Mouse (Mus musculus) hindbrain, postnatal 0 days (tissue): Measurements from ENCODE around the gene Ppp1r18. TPM values are rescaled to one million over a fixed set of nuclear protein-coding genes. Genes with fewer than 3 reads are reported as not detected.
A peak's percentile ranks its signal among the peaks of the same experiment; 100 is the strongest.

Experiments used
- ATAC-seq: fragments of 200-750 bp; cut with Nextera tagmentation; 2 replicates; pipeline ENCODE4 v1.8.0; 2017; ENCODE audit warnings: mild to moderate bottlenecking, moderate TSS enrichment, moderate library complexity
- DNase-seq: peaks from one replicate; pipeline ENCODE4 v3.0.0-alpha.2; 2015; ENCODE audit warnings: low spot score
- H3K27ac ChIP-seq: fragments of 300-500 bp; sonication (generic); 2 replicates; pipeline ENCODE4 v1.5.1; 2014; ENCODE audit warnings: mild to moderate bottlenecking
- H3K27me3 ChIP-seq: fragments of 300-500 bp; sonication (generic); 2 replicates; pipeline ENCODE4 v1.6.1; 2014; ENCODE audit warnings: low read length, mixed read lengths; ENCODE audit not compliant: insufficient read depth
- H3K36me3 ChIP-seq: fragments of 300-500 bp; sonication (generic); 2 replicates; pipeline ENCODE4 v1.6.1; 2014; ENCODE audit warnings: low read length, mixed read lengths; ENCODE audit not compliant: insufficient read depth
- H3K4me1 ChIP-seq: fragments of 300-500 bp; sonication (generic); 2 replicates; pipeline ENCODE4 v1.6.1; 2014; ENCODE audit warnings: antibody characterized with exemption, low read length, mixed read lengths; ENCODE audit not compliant: insufficient read depth
- H3K4me2 ChIP-seq: fragments of 300-500 bp; sonication (generic); 2 replicates; pipeline ENCODE4 v1.6.1; 2014; ENCODE audit warnings: low read depth, mild to moderate bottlenecking, low read length, moderate library complexity, mixed read lengths
- H3K4me3 ChIP-seq: fragments of 300-500 bp; sonication (generic); 2 replicates; pipeline ENCODE4 v1.5.1; 2014; ENCODE audit warnings: low read length
- H3K9ac ChIP-seq: fragments of 300-500 bp; sonication (generic); replicated peaks from 2 replicates; pipeline ENCODE4 v1.6.1; 2014; ENCODE audit warnings: mild to moderate bottlenecking, low read length, moderate library complexity, mixed read lengths
- H3K9me3 ChIP-seq: fragments of 300-500 bp; sonication (generic); 2 replicates; pipeline ENCODE4 v1.6.1; 2016; ENCODE audit warnings: low read length, mixed read lengths
- CTCF ChIP-seq: IDR thresholded peaks from 2 replicates; pipeline ENCODE4 v1.5.1; 2016; ENCODE audit warnings: antibody characterized with exemption, control low read depth, low read depth
- WGBS: fragments of 180-500 bp; shearing (Covaris S2); extraction: QIAGEN DNeasy Blood & Tissue Kit; methylation state at CpG from one replicate; pipeline ENCODE4 v1.1.7; 2014; 5-methylcytosine and 5-hydroxymethylcytosine counted together
- polyA plus RNA-seq: library from polyadenylated mRNA; unstranded; fragments of >200 nt; fragmentation: Nextera tagmentation; extraction: Ambion mirVana; gene quantifications from 2 replicates; pipeline ENCODE4 v1.2.1, GENCODE M21; 2015
- total RNA-seq: library from RNA; depleted of rRNA; stranded (reverse); fragments of >200 nt; gene quantifications from 2 replicates; pipeline ENCODE4 v1.2.3, GENCODE M21; 2014

Gene Ppp1r18
- total and polyA plus RNA-seq, 2 experiments from 2014 or later = 18.4 to 34.3 TPM

GRCm38 (mm10) chr17:35832400-35833238 lies 32.8 kb upstream of the Ppp1r18 start:
- Histone ChIP-seq H3K9ac (no peak overlapping the region), H3K4me2 (no peak overlapping the region)
- 66% methylated on average over 8 of the region's 8 CpGs for WGBS

DNA sequence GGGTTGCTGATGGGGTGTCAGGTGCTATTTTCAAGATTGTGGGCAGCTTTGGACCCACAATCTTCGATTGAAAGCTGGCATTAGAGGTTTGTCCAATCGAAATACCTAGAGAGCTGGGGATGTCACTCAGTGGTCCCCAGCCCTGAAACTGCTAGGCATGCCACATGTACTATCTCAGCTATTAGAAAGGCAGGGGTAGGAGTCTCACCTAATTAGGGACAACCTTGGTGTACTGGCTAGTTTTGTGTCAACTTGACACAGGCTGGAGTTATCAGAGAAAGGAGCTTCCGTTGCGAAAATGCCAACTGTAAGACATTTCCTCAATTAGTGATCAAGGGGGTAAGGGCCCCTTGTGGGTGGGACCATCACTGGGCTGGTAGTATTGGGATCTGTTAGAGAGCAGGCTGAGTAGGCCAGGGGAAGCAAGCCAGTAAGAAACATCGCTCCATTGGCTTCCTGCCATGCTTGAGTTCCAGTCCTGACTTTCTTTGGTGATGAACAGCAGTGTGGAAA lies 32.1 kb upstream of the Ppp1r18 start:
- Histone ChIP-seq H3K36me3 (peaks cover 28% of the 10 kb centered on the region), H3K27me3 (no peaks in the 10 kb centered on the region), H3K4me3 (no peak overlapping the region), H3K4me1 (peaks cover 13% of the 10 kb centered on the region; the same call in 1 of the 2 replicates), H3K4me2 (no peak overlapping the region), H3K9me3 (no peaks in the 10 kb centered on the region), H3K27ac (no peak overlapping the region), H3K9ac (no peak overlapping the region)
- DNase-seq (peak; percentile 27), ATAC-seq (no peak)
- no peak for TF ChIP-seq CTCF
- 20% methylated on average over 5 of the region's 5 CpGs for WGBS

More at GRCm38 (mm10) chr17:35832400-35833238, 32.8 kb upstream of the Ppp1r18 start:
- Histone ChIP-seq H3K27me3 (no peaks in the 10 kb centered on the region), H3K9me3 (no peaks in the 10 kb centered on the region), H3K27ac (no peak overlapping the region), H3K4me3 (no peak overlapping the region), H3K36me3 (peaks cover 28% of the 10 kb centered on the region), H3K4me1 (peaks cover 13% of the 10 kb centered on the region; the same call in 1 of the 2 replicates)
- TF ChIP-seq CTCF = no peak
- ATAC-seq (no peak), DNase-seq (peak; percentile 30)

- 55% methylated on average over 5 of the region's 5 CpGs for WGBS
- Histone ChIP-seq H3K9ac (no peak overlapping the region), H3K27me3 (no peaks in the 10 kb centered on the region), H3K9me3 (no peaks in the 10 kb centered on the region), H3K36me3 (peaks cover 28% of the 10 kb centered on the region), H3K4me1 (peaks cover 13% of the 10 kb centered on the region; the same call in 1 of the 2 replicates), H3K4me3 (no peak overlapping the region), H3K27ac (no peak overlapping the region), H3K4me2 (no peak overlapping the region)
- ATAC-seq (no peak), DNase-seq (no peak)
- TF ChIP-seq CTCF = no peak
Observed at GRCm38 (mm10) chr17:35833894-35834293, 31.5 kb upstream of the Ppp1r18 start.

GRCm38 (mm10) chr17:35834696-35835422 lies 30.5 kb upstream of the Ppp1r18 start:
- no peak overlapping the region for H3K9ac ChIP-seq
- H3K4me3 ChIP-seq = peak overlapping the region; percentile 82
- ATAC-seq (no peak), DNase-seq (peak; percentile 54)
- peak; percentile 45 for TF ChIP-seq CTCF
- H3K27ac ChIP-seq = no peak overlapping the region
- WGBS = 57% methylated on average over 26 of the region's 26 CpGs
- H3K9me3 ChIP-seq = no peaks in the 10 kb centered on the region
- H3K36me3 ChIP-seq = peaks cover 28% of the 10 kb centered on the region
- no peaks in the 10 kb centered on the region for H3K27me3 ChIP-seq
- H3K4me2 ChIP-seq = peak overlapping the region; percentile 88
- H3K4me1 ChIP-seq = peaks cover 13% of the 10 kb centered on the region; the same call in 1 of the 2 replicates

- Histone ChIP-seq H3K4me2 (peak overlapping the region; percentile 88), H3K36me3 (peaks cover 28% of the 10 kb centered on the region), H3K9me3 (no peaks in the 10 kb centered on the region), H3K4me3 (peak overlapping the region; percentile 82), H3K9ac (peak overlapping the region; percentile 94; the same call in 1 of the 2 replicates), H3K27me3 (no peaks in the 10 kb centered on the region), H3K27ac (peak overlapping the region; percentile 7; the same call in 1 of the 2 replicates), H3K4me1 (peaks cover 13% of the 10 kb centered on the region; the same call in 1 of the 2 replicates)
- 58% methylated on average over 26 of the region's 26 CpGs for WGBS
- no peak for TF ChIP-seq CTCF
- ATAC-seq (no peak), DNase-seq (no peak)
Observed at GRCm38 (mm10) chr17:35835424-35836140, 29.8 kb upstream of the Ppp1r18 start.
